Mouse (Mus musculus) lung, postnatal 36 days (tissue): ENCODE results near the gene Ccdc114.
"Not testable (repeated sequence)": the region's sequence is repeated elsewhere in the genome, so short reads cannot be mapped to it uniquely, and the experiment has no call there.

ENCODE experiments used
- DNase-seq: peaks from one replicate; pipeline ENCODE4 v3.0.0; 2022; ENCODE audit warnings: mixed read lengths

Ccdc114 gene

GRCm38 (mm10) chr7:45923762-45924428 lies at the start of gene Ccdc114:
Ccdc114 (plus strand) TSS chr7:45924072.
- peak; percentile 88 for DNase-seq

- no peak for DNase-seq
Observed at GRCm38 (mm10) chr7:45876895-45877294, 47.0 kb upstream of the Ccdc114 start.

GRCm38 (mm10) chr7:45878278-45878677 lies 45.6 kb upstream of the Ccdc114 start, which contains the start of gene Grin2d:
Grin2d (minus strand) TSS chr7:45878378.
- not testable (repeated sequence) for DNase-seq

- no peak for DNase-seq
Observed at GRCm38 (mm10) chr7:45880531-45880930, 43.3 kb upstream of the Ccdc114 start.

- DNase-seq, result no peak
Observed at GRCm38 (mm10) chr7:45881011-45881410, 42.9 kb upstream of the Ccdc114 start.

- no peak for DNase-seq
Observed at GRCm38 (mm10) chr7:45887246-45887645, 36.6 kb upstream of the Ccdc114 start.

- DNase-seq, result no peak
Observed at GRCm38 (mm10) chr7:45892651-45893050, 31.2 kb upstream of the Ccdc114 start.

- DNase-seq, result no peak
Observed at GRCm38 (mm10) chr7:45895931-45896516, 27.8 kb upstream of the Ccdc114 start.

- peak; percentile 98 for DNase-seq
Observed at GRCm38 (mm10) chr7:45896517-45897257, 27.2 kb upstream of the Ccdc114 start, which contains the start of the genes Syngr4 and Tmem143. Syngr4 (minus strand) TSS chr7:45896714. Tmem143 (plus strand) TSS chr7:45896941.

- peak; percentile 75 for DNase-seq
Observed at GRCm38 (mm10) chr7:45897258-45897757, 26.6 kb upstream of the Ccdc114 start.

GRCm38 (mm10) chr7:45898125-45898524 lies 25.7 kb upstream of the Ccdc114 start:
- peak; percentile 69 for DNase-seq

- DNase-seq, result peak; percentile 44
Observed at GRCm38 (mm10) chr7:45901562-45901961, 22.3 kb upstream of the Ccdc114 start.

- DNase-seq, result no peak
Observed at GRCm38 (mm10) chr7:45902481-45903002, 21.3 kb upstream of the Ccdc114 start.

- DNase-seq, result no peak
Observed at GRCm38 (mm10) chr7:45906622-45907021, 17.2 kb upstream of the Ccdc114 start.

GRCm38 (mm10) chr7:45908384-45908783 lies 15.5 kb upstream of the Ccdc114 start:
- no peak for DNase-seq

GRCm38 (mm10) chr7:45909145-45909544 lies 14.7 kb upstream of the Ccdc114 start:
- DNase-seq, result no peak

GRCm38 (mm10) chr7:45914067-45914466 lies 9.8 kb upstream of the Ccdc114 start:
- DNase-seq, result no peak

GRCm38 (mm10) chr7:45915011-45915410 lies 8.9 kb upstream of the Ccdc114 start:
- DNase-seq, result no peak

GRCm38 (mm10) chr7:45916056-45917003 lies 7.5 kb upstream of the Ccdc114 start:
- DNase-seq, result peak; percentile 88

- DNase-seq, result no peak
Observed at GRCm38 (mm10) chr7:45917004-45917704, 6.7 kb upstream of the Ccdc114 start.

GRCm38 (mm10) chr7:45917926-45918325 lies 5.9 kb upstream of the Ccdc114 start:
- DNase-seq, result no peak
